Mouse (Mus musculus) myocyte (in vitro differentiated cells): ENCODE measurements around the gene Tmem206.

ENCODE experiments used
- CEBPB ChIP-seq: IDR thresholded peaks from 2 replicates; pipeline ENCODE4 v1.6.1; 2011; ENCODE audit warnings: mild to moderate bottlenecking, moderate library complexity; ENCODE audit not compliant: poor library complexity, insufficient read depth, severe bottlenecking
- MAX ChIP-seq: IDR thresholded peaks from one replicate; pipeline ENCODE4 v1.6.1; 2011; ENCODE audit warnings: low read depth, mild to moderate bottlenecking, control low read depth
- MYOD1 ChIP-seq, 3 experiments: IDR thresholded peaks; one replicate each; pipeline ENCODE4 v1.6.1; 2011; ENCODE audit warnings: control low read depth in 2 of 3, low read depth in 2 of 3, mild to moderate bottlenecking in 2 of 3, moderate library complexity in 1 of 3; ENCODE audit not compliant: insufficient read length in 2 of 3, control insufficient read depth in 1 of 3
- POLR2A ChIP-seq: IDR thresholded peaks from one replicate; pipeline ENCODE4 v1.6.1; 2011; ENCODE audit warnings: low read depth, mild to moderate bottlenecking, control low read depth, moderate library complexity; ENCODE audit not compliant: insufficient read length
- POLR2AphosphoS2 ChIP-seq: IDR thresholded peaks from one replicate; pipeline ENCODE4 v1.6.1; 2011; ENCODE audit warnings: low read depth, control low read depth; ENCODE audit not compliant: insufficient read length
- REST ChIP-seq: IDR thresholded peaks from one replicate; pipeline ENCODE4 v1.6.1; 2011; ENCODE audit warnings: mild to moderate bottlenecking, control low read depth, moderate library complexity; ENCODE audit not compliant: insufficient read depth, insufficient read length
- SRF ChIP-seq: IDR thresholded peaks from one replicate; pipeline ENCODE4 v1.6.1; 2011; ENCODE audit warnings: low read depth; ENCODE audit not compliant: control insufficient read depth, insufficient read length
- TCF12 ChIP-seq: IDR thresholded peaks from one replicate; pipeline ENCODE4 v1.6.1; 2011; ENCODE audit warnings: mild to moderate bottlenecking, control low read depth; ENCODE audit not compliant: poor library complexity, insufficient read depth, severe bottlenecking
- USF1 ChIP-seq: IDR thresholded peaks from one replicate; pipeline ENCODE4 v1.6.1; 2011; ENCODE audit warnings: low read depth, mild to moderate bottlenecking, control low read depth, moderate library complexity

GRCm38 (mm10) chr1:191353836-191354235 is 28.1 kb downstream of the Tmem206 start:
- no peak for TF ChIP-seq POLR2A
- no peak for TF ChIP-seq USF1
- no peak for TF ChIP-seq REST
- no peak for TF ChIP-seq CEBPB
- no peak for TF ChIP-seq POLR2AphosphoS2
- no peak for TF ChIP-seq SRF
- no peak for TF ChIP-seq MYOD1 (IDR thresholded peaks at IDR 0.05; ENCODE audit: control insufficient read depth in 1 of 3, insufficient read length in 2 of 3, low read depth in 2 of 3)
- TF ChIP-seq TCF12: no peak
- TF ChIP-seq MAX: no peak
